Mouse (Mus musculus): ENCODE data around the gene Homer1. TPM values are rescaled to one million over a fixed set of nuclear protein-coding genes. Genes with fewer than 3 reads are reported as not detected.

Gene Homer1
- polyA plus RNA-seq, 1 experiment: 27.4 TPM

- no peaks in the 10 kb centered on the region for H3K4me1 ChIP-seq (ENCODE audit: control insufficient read depth, insufficient read depth, low read length)
These were observed 41.3 kb downstream of the Homer1 start for GRCm38 (mm10) chr13:93340555-93341278.

GRCm38 (mm10) chr13:93342641-93343040, 43.2 kb downstream of the Homer1 start:
- Histone ChIP-seq H3K4me3 (ENCODE audit: low read depth, low read length) (no peak overlapping the region), H3K27ac (ENCODE audit: insufficient read depth, low read length) (no peak overlapping the region), H3K4me1 (ENCODE audit: control insufficient read depth, insufficient read depth, low read length) (no peaks in the 10 kb centered on the region), H3K9ac (ENCODE audit: low read depth, poor library complexity, severe bottlenecking) (no peak overlapping the region), H3K27me3 (ENCODE audit: control insufficient read depth, insufficient read depth, low read length, poor library complexity, severe bottlenecking) (no peaks in the 10 kb centered on the region), H3K36me3 (ENCODE audit: control insufficient read depth, insufficient read depth, low read length, poor library complexity, severe bottlenecking) (peaks cover 6% of the 10 kb centered on the region), H3K9me3 (replicated peaks; ENCODE audit: control insufficient read depth, insufficient read depth, low read length, poor library complexity, severe bottlenecking) (no peaks in the 10 kb centered on the region)
- TF ChIP-seq EP300 (IDR thresholded peaks at IDR 0.05; ENCODE audit: insufficient read depth, low read depth, low read length) (no peak), CTCF (IDR thresholded peaks at IDR 0.05; ENCODE audit: low read depth, low read length) (no peak), POLR2A (IDR thresholded peaks at IDR 0.05; ENCODE audit: insufficient read depth, low read length) (no peak)

More at GRCm38 (mm10) chr13:93340555-93341278, 41.3 kb downstream of the Homer1 start:
- no peak for TF ChIP-seq CTCF (IDR thresholded peaks at IDR 0.05; ENCODE audit: low read depth, low read length)
- TF ChIP-seq EP300 (IDR thresholded peaks at IDR 0.05; ENCODE audit: insufficient read depth, low read depth, low read length): no peak
- no peak for TF ChIP-seq POLR2A (IDR thresholded peaks at IDR 0.05; ENCODE audit: insufficient read depth, low read length)
- H3K9me3 ChIP-seq (replicated peaks; ENCODE audit: control insufficient read depth, insufficient read depth, low read length, poor library complexity, severe bottlenecking): no peaks in the 10 kb centered on the region
- H3K27me3 ChIP-seq (ENCODE audit: control insufficient read depth, insufficient read depth, low read length, poor library complexity, severe bottlenecking): no peaks in the 10 kb centered on the region
- no peak overlapping the region for H3K9ac ChIP-seq (ENCODE audit: low read depth, poor library complexity, severe bottlenecking)
- peaks cover 4% of the 10 kb centered on the region for H3K36me3 ChIP-seq (ENCODE audit: control insufficient read depth, insufficient read depth, low read length, poor library complexity, severe bottlenecking)
- no peak overlapping the region for H3K27ac ChIP-seq (ENCODE audit: insufficient read depth, low read length)
- H3K4me3 ChIP-seq (ENCODE audit: low read depth, low read length): no peak overlapping the region

GRCm38 (mm10) chr13:93344395-93344794, 45.0 kb downstream of the Homer1 start:
- Histone ChIP-seq H3K27me3 (ENCODE audit: control insufficient read depth, insufficient read depth, low read length, poor library complexity, severe bottlenecking) (no peaks in the 10 kb centered on the region), H3K36me3 (ENCODE audit: control insufficient read depth, insufficient read depth, low read length, poor library complexity, severe bottlenecking) (peaks cover 6% of the 10 kb centered on the region), H3K4me3 (ENCODE audit: low read depth, low read length) (no peak overlapping the region), H3K9ac (ENCODE audit: low read depth, poor library complexity, severe bottlenecking) (no peak overlapping the region), H3K27ac (ENCODE audit: insufficient read depth, low read length) (no peak overlapping the region), H3K9me3 (replicated peaks; ENCODE audit: control insufficient read depth, insufficient read depth, low read length, poor library complexity, severe bottlenecking) (no peaks in the 10 kb centered on the region), H3K4me1 (ENCODE audit: control insufficient read depth, insufficient read depth, low read length) (no peaks in the 10 kb centered on the region)
- no peak for TF ChIP-seq CTCF (IDR thresholded peaks at IDR 0.05; ENCODE audit: low read depth, low read length)
- TF ChIP-seq EP300 (IDR thresholded peaks at IDR 0.05; ENCODE audit: insufficient read depth, low read depth, low read length): no peak

- no peaks in the 10 kb centered on the region for H3K9me3 ChIP-seq (replicated peaks; ENCODE audit: control insufficient read depth, insufficient read depth, low read length, poor library complexity, severe bottlenecking)
- TF ChIP-seq EP300 (IDR thresholded peaks at IDR 0.05; ENCODE audit: insufficient read depth, low read depth, low read length) (no peak), CTCF (IDR thresholded peaks at IDR 0.05; ENCODE audit: low read depth, low read length) (no peak), POLR2A (IDR thresholded peaks at IDR 0.05; ENCODE audit: insufficient read depth, low read length) (no peak)
- no peaks in the 10 kb centered on the region for H3K4me1 ChIP-seq (ENCODE audit: control insufficient read depth, insufficient read depth, low read length)
- no peak overlapping the region for H3K4me3 ChIP-seq (ENCODE audit: low read depth, low read length)
- H3K9ac ChIP-seq (ENCODE audit: low read depth, poor library complexity, severe bottlenecking): no peak overlapping the region
- H3K27ac ChIP-seq (ENCODE audit: insufficient read depth, low read length): no peak overlapping the region
- H3K36me3 ChIP-seq (ENCODE audit: control insufficient read depth, insufficient read depth, low read length, poor library complexity, severe bottlenecking): peaks cover 6% of the 10 kb centered on the region
- no peaks in the 10 kb centered on the region for H3K27me3 ChIP-seq (ENCODE audit: control insufficient read depth, insufficient read depth, low read length, poor library complexity, severe bottlenecking)
These were observed 46.4 kb downstream of the Homer1 start for GRCm38 (mm10) chr13:93345854-93346253.

- no peaks in the 10 kb centered on the region for H3K4me1 ChIP-seq (ENCODE audit: control insufficient read depth, insufficient read depth, low read length)
- H3K9ac ChIP-seq (ENCODE audit: low read depth, poor library complexity, severe bottlenecking): no peak overlapping the region
- no peak for TF ChIP-seq CTCF (IDR thresholded peaks at IDR 0.05; ENCODE audit: low read depth, low read length)
- no peaks in the 10 kb centered on the region for H3K27me3 ChIP-seq (ENCODE audit: control insufficient read depth, insufficient read depth, low read length, poor library complexity, severe bottlenecking)
- no peak overlapping the region for H3K27ac ChIP-seq (ENCODE audit: insufficient read depth, low read length)
- no peak overlapping the region for H3K4me3 ChIP-seq (ENCODE audit: low read depth, low read length)
- no peaks in the 10 kb centered on the region; the same call in 1 of the 2 replicates for H3K36me3 ChIP-seq (ENCODE audit: control insufficient read depth, insufficient read depth, low read length, poor library complexity, severe bottlenecking)
- H3K9me3 ChIP-seq (replicated peaks; ENCODE audit: control insufficient read depth, insufficient read depth, low read length, poor library complexity, severe bottlenecking): no peaks in the 10 kb centered on the region
These were observed 52.6 kb downstream of the Homer1 start for GRCm38 (mm10) chr13:93352030-93352429.

- no peak overlapping the region for H3K4me3 ChIP-seq (ENCODE audit: low read depth, low read length)
- TF ChIP-seq POLR2A (IDR thresholded peaks at IDR 0.05; ENCODE audit: insufficient read depth, low read length): no peak
- TF ChIP-seq EP300 (IDR thresholded peaks at IDR 0.05; ENCODE audit: insufficient read depth, low read depth, low read length): no peak
- no peak for TF ChIP-seq CTCF (IDR thresholded peaks at IDR 0.05; ENCODE audit: low read depth, low read length)
- no peak overlapping the region for H3K9ac ChIP-seq (ENCODE audit: low read depth, poor library complexity, severe bottlenecking)
- no peaks in the 10 kb centered on the region for H3K4me1 ChIP-seq (ENCODE audit: control insufficient read depth, insufficient read depth, low read length)
- no peaks in the 10 kb centered on the region for H3K27me3 ChIP-seq (ENCODE audit: control insufficient read depth, insufficient read depth, low read length, poor library complexity, severe bottlenecking)
- no peaks in the 10 kb centered on the region; the same call in 1 of the 2 replicates for H3K36me3 ChIP-seq (ENCODE audit: control insufficient read depth, insufficient read depth, low read length, poor library complexity, severe bottlenecking)
- H3K27ac ChIP-seq (ENCODE audit: insufficient read depth, low read length): no peak overlapping the region
- H3K9me3 ChIP-seq (replicated peaks; ENCODE audit: control insufficient read depth, insufficient read depth, low read length, poor library complexity, severe bottlenecking): no peaks in the 10 kb centered on the region
These were observed 55.2 kb downstream of the Homer1 start for GRCm38 (mm10) chr13:93354420-93355278.

All from ES-Bruce4 (cell line).